Mouse (Mus musculus) cerebellum, postnatal 10 days (tissue): ENCODE data around the gene Clmp.
"Not testable (repeated sequence)": the region's sequence is repeated elsewhere in the genome, so short reads cannot be mapped to it uniquely, and the experiment has no call there.

Experiments
- DNase-seq, 2 experiments: peaks; one replicate each; pipeline ENCODE4 v3.0.0; 2021; ENCODE audit warnings: mixed read lengths in 2 of 2

Gene Clmp

GRCm38 (mm10) chr9:40804576-40804975 is 118.8 kb downstream of the Clmp start:
- not testable (repeated sequence) for DNase-seq

DNA sequence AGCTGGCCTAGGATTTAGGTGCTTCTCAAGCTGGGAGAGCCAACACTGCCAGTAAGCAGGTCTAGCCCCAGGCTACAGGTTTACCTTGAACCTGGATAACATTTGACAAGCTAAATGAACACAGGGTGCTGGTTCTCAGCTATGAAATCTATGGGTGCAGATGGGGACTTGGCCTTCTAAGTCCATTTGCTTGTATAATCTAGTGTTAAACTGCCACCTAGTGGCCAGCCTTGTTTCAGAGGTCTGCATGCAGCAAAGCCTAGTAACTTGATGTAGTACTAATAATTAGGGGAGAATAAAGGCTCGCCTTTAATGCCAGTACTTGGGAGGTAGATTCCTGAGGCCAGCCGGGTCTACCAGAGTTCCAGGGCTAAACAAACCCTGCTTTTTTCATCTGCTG is 119.5 kb downstream of the Clmp start:
- DNase-seq = peak; percentile 87 to 91

GRCm38 (mm10) chr9:40806440-40807288 is 120.9 kb downstream of the Clmp start:
- peak; percentile 67 to 69 for DNase-seq

DNA sequence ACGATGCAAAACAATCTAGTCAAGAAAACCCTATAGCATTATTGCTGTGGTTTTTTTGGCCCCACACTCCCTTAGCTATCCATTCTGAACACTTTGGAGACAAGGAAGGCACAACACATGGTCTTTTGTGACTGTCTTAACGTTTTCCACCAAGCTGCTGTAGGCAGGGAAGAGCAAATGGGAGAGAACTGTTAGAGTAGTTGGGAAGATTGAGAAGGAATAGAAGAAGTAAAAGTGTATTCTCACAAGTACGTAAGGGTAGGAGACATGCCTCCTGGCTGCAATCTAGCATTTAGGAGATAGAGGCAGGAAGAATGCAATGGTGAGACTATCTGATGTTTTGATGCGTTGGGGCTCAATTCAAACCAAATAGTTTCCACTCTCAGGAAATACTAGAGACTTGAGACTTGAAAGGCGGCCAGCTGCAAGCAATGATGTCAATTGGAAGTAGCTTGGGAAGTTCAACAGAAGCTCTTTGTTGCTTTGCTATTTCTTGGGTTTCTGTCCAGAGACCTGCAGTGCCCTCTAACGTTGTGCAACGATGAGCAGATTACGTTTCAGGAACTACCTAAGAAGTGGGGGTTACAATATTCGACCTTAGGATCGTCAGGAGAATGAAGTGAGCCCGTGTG is 121.6 kb downstream of the Clmp start:
- peak; percentile 35 to 40 for DNase-seq

DNA sequence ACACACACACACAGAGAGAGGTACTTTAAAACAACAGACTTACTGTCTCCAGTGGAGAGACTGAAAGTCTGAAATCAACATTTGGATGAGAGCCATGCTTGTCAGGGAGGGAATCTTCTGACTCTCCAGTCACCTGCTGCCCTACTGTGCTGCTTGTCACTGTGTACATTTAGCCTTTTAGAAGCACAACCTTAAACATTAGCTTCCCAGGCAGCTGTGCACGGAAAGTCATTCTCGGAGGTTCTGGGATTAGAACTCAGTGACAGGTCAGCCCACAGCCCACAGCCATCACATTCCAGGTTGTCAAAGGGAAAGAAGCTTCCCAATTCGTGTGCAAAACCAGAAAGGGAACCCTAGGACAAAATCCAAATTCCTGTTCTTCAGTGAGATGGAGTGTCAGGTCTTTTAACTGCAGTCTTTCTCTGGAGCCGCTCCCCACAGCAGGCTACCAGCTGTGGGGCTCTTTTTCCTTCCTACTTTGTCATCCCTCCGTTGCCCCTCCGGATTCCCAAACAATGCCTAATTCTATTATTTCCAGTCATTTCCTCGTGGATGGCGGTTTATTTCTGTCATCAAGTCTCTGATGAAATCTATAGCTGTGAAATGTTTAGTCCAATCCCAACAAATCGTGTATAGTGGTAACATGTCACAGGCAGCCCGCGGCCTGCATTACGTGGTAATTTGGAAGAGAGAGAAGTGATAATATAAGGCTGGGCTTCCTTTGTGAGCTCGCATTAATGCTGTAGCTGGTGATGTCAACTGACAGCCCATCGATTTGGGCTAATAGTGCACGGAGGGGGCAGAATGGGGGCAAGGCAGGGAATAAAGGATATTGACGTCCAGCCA is 122.5 kb downstream of the Clmp start:
- peak; percentile 20 to 33 for DNase-seq

- no peak for DNase-seq
Observed at GRCm38 (mm10) chr9:40808907-40809280, 123.1 kb downstream of the Clmp start.

GRCm38 (mm10) chr9:40811860-40812259 is 126.1 kb downstream of the Clmp start:
- peak; percentile 67 to 82 for DNase-seq

GRCm38 (mm10) chr9:40814060-40814459 is 128.3 kb downstream of the Clmp start:
- DNase-seq = no peak

DNA sequence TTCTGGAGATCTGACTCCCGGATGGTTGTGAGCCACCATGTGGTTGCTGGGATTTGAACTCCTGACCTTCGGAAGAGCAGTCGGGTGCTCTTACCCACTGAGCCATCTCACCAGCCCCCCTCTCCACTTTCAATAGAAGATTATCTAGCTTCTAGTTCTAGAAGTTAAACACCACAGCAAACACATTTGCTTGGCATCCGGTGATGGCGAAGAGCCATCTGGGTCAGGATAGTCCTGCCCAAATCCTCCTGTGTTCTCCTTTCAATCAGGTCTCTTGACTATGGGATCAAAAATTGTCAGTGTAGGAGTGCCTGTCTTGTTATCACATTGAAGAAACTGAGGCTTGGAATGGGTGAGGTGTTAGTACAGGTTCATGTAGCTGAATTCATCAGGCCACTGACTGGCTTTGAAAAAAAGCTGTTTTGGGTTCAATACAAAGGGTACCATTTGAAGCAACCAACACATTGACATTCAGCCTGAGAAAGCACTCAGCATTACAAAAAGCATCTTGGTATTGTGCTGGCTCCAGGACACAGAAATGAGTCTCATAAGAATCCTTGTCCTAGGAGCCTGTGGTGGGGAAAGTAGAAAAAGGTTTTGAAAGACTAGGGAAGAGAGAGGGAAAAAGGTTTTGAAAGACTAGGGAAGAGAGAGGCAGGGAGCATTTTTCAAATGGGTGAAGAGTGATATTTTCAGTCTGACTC is 131.7 kb downstream of the Clmp start:
- DNase-seq = peak; percentile 51 to 54

DNA sequence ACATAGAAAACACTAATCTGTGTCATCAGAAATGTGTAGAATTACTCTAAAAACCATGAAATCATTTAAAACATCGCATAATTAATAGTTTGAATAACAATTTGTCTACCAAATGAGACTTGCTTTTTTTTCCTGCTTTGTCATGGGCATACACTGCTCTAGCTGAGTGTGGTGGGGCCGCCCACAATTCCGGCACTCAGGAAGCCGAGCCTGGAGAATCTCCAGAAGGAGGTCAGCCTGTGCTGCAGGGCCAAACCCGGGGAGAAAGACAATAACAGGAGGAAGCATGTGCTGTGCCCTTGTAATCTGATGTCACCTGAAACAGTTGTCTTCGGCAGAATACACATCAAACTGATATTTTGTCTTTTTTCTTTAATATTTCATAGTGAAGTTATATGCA is 139.8 kb downstream of the Clmp start:
- DNase-seq = peak in 1 of 2 experiments; percentile 28

DNA sequence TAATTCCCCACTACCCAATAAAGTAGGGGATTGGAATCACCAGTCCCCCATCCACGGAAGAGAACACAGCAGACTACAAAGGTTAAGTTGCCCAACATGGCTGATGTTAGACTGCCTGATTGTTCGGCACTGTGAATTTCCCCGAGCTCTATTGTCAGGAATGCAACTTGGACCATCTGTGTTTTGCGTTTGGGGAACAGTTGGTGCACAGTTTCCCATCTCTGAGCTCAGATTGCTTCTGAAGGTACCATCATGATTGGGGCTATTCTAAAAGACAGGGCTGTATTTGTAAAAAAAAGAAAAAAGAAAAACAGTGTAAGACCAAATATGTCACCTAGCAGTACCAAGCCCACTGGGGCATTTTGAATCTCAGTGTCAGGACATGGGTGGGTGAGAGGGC is 141.6 kb downstream of the Clmp start:
- no peak for DNase-seq

GRCm38 (mm10) chr9:40834569-40834968 is 148.8 kb downstream of the Clmp start:
- peak; percentile 92 to 95 for DNase-seq
